Mouse (Mus musculus) liver, adult (tissue): ENCODE measurements around the gene Hivep3.

Experiments
- GATA4 ChIP-seq: IDR thresholded peaks from 2 replicates; pipeline ENCODE4 v1.6.1; 2014; ENCODE audit warnings: mild to moderate bottlenecking, low read length; ENCODE audit not compliant: insufficient replicate concordance

The Hivep3 gene

DNA sequence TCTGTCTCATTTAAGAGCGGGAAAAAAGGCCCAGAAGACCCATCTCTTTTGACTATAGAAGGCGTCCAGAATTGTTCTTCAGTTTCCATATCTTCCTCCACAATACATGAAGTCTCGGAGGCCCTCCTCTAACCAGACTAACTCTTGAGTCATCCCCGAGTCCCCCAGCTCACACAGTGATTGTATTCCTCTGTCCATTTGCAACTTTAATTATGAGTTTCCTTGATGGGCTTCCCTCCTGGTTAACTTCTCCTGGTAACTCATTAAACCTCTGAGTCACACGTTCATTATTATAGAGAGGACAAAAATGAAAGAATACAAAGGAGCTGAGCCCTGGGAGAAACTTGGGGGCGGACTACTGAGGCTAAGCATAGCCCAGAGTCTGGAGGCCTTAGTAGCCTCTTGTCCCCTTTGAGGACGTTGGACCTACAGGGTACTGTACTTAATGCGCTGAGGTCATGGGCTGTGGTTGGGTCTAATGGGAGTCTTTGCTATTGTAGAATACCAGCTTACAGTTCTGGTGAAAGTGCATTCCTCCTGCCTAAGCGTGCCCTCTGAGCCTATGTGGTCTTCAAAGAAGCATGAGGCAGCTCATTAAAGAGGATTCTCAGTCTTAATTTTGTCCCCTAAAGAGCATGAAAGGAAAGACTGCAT, 56.0 kb downstream of the Hivep3 start:
- TF ChIP-seq GATA4, result no peak

DNA sequence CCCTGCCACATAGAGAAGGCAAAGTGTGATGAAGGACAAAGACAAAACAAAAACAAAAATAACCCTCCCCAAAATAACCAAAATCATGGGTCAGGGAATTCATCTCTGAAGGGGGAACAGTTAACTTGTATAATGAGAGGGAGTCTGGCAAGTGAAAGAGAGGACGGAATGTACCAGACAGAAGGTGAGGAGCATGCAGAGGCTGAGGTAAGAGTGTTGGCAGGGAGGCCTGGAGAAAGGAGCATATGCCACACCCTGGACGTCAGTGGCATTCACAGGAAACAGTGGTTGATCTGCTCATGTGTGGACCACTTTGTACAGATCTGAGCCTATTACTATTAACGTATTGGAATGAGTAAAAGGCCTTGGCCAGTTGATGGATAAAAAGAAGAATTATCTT, 65.3 kb downstream of the Hivep3 start:
- no peak for TF ChIP-seq GATA4

DNA sequence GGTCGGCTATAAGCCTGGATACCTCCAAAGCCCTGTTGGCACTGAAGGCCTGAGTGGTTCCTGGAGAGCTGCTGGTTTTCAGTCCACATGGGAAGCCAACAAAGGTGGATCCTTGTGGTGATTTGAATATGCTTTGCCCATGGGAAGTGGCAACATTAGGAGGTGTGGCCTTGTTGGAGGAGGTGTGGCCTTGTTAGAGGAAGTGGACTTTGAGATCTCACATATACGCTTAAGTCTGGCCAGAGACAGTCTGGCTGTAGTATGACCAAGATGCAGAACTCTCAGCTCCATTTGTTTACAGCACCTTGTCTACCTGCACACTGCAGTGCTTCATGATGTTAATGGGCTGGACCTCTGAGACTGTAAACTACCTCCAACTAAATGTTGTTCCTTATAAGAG, 73.0 kb downstream of the Hivep3 start:
- no peak for TF ChIP-seq GATA4

DNA sequence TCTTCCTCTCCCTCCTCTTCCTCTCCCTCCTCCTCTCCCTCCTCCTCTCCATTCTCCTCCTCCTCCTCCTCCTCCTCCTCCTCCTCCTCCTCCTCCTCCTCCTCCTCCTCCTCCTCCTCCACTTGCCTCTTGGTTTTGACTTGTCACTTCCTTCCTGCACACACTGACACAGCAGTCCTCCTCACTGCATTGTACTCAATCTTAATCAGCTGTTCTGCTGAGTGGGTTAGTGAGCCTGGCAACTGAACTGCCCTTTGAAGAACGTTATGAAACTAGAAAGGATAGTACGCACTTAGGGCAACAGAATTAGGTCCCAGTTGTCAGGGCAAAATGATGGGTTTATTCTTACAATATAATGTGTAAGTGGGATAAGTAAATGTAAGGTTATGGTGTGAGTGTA, 73.8 kb downstream of the Hivep3 start:
- TF ChIP-seq GATA4, result no peak

DNA sequence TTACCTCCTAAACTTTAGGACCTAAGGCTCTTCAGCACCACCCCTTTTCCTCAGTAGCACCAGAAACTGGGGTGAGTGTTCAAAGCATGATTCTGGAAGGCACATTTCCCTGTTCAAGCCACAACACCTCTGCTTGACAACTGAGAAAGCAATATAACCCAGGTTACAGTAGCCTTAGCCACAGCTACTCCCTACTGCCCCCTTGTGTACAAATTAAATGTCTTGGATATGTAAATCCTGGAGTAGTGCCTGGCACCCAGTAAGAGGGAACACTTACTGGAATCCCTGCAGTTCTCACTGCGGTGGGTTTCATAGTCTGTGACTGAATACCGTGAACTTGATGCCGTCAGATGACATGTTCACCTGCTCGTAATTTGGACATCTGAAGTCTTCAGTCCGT, 75.7 kb downstream of the Hivep3 start:
- no peak for TF ChIP-seq GATA4

DNA sequence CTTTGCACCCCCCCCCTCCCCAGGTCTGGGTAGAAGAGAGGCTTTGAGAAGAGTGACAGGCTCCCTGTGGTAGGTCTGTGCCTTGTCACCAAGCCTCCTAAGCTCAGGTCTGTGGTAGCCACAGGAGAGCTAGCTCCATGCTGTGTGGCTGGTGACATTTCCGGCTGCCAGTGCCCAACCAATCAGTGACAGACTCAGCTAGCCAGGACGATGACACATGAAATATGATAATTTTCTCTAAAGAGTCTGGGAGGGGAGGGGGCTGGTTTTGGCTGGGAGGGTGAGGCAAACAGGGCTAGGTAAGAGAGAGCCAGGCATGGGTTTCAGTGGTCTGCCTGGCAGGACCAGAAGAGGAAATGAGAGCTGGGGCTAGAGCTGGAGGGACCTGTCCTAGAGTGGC, 79.2 kb downstream of the Hivep3 start:
- TF ChIP-seq GATA4, result no peak

DNA sequence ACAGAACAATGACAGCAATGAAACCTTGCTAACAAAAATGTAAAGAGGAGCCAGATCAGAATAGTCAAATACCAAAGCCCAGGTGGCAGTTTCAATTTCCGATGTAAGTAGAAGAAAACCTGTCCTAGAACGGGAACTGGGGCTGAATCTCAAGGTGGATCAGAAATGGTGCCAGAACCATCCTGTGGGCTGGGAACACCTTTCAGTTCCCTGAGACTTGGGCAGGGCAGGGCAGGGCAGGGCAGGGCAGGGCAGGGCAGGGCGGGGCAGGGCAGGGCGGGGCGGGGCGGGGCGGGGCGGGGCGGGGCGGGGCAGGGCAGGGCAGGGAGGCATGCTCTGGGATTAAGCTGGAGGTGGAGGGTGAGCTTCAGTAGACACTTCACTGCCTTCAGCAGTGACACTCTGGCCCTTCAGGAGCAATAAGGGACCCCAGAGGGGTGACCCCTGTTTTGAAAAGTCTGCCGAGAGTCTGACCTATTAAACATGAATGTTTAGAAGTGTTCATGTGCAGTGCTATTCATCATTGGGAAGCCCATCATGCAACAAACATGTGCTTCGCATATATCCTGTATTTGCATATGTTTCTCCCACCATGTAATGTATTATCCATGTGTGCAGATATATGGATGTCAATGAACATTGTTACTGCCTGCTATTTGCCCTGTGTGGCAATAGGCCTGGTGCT, 80.1 kb downstream of the Hivep3 start:
- TF ChIP-seq GATA4, result no peak

DNA sequence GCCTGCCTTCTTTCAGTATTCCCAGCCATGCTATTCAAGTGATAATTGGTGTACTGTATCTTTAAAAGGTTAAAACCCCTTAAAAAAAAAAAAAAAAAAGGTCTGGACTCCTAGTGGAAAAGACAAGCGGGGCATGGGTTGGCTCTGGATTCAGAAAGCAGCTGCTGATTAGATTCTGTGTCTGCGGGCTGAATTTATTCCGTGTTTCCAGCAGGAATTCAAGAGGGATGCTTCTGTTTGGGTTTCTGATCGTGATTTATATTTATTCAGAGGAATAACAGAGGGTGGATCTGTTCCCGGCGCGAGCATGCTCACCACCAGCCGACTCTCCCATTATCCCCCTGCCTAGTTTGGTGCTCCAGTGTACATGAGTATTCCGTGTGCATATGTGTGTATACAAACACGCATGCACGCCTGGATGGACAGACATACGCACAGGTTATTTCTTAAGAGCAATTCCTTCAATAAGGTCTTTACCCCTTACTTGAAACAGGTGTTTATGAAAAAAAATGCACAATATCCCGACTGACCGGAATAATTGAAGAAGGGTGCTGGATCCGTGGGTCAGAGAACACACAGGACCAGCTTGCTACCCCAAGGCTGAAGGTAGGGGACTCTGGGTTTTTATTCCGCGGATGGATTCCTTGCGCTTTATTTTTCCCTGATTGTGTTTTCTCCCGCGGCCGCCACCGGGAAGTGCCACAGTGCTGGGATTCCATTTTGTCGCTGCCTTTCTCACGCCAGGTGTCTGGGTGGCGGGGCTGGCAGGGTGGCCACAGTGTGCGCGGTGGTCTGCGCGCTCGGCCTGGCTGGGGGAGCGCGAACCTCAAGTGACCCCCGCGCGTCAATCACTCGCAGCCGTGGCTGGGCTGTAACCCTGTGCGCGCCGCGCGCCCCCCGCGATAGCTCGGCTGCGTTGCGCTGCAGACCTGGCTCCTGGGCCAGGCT, 80.9 kb downstream of the Hivep3 start:
- TF ChIP-seq GATA4, result no peak

DNA sequence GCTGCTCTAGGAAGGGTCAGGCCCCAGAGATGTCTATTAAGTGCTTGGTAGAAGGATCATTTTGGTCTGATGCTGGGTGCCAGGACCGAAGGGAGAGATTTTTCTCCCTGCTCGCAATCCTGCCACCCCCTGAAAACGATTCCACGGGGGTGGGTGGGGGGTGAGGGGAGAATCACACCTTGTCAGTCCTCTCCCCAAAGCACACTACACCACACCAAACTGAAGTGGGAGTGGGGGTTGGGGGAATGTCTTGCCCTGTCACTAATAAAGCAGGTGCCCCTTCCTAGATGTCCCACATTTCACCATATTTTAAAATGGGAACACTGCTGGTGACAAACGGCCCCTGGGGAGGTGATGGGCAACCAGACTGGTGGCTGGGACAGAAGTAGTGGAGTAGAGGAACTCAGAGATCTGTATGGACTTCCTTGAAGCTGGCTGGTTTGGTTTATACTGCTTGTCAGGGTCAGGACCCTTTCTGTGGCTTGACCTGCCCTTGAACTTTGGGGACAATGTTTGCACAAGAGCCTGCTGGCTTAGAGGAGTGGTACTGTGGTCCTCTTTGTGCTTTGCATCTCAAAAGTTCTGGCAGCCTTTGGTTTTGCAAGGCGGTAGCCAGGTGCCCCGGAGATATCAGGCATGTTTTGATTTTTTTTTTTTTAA, 81.7 kb downstream of the Hivep3 start:
- TF ChIP-seq GATA4, result no peak

DNA sequence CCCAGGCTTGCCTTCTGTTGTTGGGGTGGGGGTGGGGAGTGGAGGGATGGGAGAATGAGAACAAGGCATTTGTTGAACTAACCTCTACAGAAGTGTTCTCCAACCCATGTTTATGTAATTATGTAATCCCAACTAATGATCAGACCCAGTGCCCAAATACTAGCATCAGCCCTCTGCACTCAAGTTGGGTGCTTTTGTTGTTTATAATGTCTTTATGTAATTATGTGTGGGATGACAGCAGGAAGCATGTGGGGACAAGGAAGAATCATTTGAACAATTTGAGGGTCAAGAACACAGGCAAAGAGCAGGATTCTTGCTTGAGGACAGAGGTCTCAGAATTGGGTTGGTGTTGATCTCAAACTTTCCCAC, 82.2 kb downstream of the Hivep3 start:
- TF ChIP-seq GATA4, result no peak

DNA sequence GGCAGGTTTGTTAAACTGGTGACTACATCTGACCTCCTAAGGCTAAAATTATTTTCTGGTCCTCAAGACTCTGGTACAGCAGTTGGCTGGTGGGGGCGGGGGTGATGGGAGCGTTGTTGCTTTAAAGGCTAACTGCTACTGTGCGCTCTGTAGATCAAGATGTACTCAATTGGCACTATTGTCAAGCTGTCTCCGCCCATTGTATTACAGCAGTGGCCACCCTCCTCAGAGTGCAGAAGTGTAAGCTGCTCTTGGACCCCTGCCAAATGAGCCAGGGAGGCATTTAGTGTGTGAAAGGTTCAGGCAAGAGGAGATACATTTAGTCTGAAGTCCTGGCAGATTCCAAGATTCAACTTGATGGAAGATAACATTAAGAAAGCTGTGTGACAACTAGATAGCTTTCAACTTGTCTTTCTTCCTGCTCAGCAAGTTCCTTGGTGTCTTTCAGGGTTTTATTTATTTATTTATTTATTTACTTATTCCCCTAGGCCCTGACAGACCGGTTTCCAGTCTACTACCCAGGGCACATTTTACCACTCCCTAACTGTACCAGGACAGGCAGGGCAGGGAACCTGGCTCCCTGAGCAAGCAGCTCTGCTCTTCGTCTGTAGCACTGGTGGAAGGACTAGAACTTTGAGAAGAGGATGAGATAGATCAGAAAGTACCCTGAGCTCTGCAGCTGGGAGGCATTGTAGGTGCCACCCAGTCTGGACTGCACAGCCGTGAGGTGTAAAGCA, 83.2 kb downstream of the Hivep3 start:
- TF ChIP-seq GATA4, result no peak

DNA sequence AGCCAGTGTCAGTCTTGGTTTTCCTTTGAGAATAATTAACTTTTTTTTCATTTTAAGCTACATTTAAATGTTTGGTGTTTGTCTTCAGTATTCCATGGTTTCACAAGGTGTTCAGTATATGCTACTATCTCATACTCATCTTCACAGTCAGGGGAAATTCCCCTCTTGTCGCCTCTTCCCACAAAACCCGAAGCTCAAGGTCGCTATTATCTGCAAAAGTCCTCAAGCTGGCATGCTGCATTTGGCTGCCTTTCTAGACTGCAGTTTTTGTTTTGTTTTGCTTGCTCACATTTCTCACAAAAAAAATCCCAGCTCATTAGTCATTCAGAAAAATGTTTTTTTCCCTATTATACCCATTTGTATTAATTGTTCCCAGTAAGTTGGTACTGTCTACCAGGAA, 92.4 kb downstream of the Hivep3 start:
- TF ChIP-seq GATA4, result no peak

DNA sequence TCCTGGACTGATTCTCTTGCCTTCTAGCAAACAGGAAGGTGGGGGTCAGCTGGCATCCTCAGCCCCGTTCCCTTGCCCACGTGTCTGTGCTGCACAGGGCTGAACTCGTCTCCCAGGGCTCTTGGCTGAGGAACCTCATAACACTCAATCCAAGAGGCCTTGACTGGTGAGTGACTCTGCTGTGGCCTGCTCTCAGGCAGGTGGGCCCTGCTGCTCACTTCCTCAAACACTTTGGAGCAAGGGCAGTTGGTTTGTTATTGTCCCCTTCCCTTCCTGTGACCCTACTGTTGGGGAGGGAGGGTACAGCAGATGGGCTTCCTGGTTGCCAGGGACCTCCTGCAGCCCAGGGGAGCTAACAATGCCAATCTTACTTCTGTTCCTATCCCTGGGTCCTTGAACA, 94.8 kb downstream of the Hivep3 start:
- TF ChIP-seq GATA4, result no peak

DNA sequence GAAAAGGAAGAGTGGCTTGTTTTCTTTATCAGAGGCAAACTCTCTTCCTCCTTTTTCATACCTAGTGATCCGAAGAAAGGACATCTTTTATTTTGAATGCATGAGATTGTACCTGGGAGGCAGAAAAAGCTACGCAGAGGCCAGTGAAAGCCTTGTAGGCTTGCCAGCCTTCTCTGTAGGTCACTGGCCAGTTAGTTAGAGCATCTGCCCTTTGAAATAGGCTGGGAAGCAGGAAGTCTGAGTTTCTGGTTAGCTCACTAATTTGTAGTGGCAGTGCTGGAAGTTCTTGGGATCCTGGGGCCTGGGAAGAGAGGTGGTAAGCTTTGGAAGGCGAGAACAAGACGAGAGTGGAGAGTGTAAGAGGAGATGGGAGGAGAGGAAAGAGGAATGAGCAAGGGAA, 95.4 kb downstream of the Hivep3 start:
- TF ChIP-seq GATA4, result no peak

DNA sequence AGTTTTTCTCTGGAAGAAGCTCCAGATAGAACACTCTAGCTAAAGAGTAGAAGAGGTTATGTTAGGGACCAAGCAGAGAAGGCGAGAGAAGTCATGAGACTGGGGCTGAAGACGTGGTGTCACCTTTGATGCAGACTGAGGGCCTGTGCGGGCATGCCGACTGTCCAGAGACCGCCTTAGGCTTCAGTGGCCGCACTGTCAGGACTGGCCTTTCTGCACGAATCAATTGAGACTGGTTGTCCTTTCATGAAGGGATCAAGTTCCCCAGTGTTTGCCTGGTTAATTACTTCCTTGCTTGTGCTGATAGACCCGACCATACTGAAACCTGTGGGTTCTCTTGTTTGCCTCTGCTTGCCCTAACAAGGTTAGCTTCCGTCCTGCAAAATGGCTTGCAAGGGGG, 99.7 kb downstream of the Hivep3 start:
- TF ChIP-seq GATA4, result no peak
